Mouse (Mus musculus): ENCODE results near the gene Ereg. TPM values are rescaled to one million over a fixed set of nuclear protein-coding genes. Genes with fewer than 3 reads are reported as not detected.

Ereg gene
- not detected for polyA plus RNA-seq (2017; shearing (Covaris generic))

DNA sequence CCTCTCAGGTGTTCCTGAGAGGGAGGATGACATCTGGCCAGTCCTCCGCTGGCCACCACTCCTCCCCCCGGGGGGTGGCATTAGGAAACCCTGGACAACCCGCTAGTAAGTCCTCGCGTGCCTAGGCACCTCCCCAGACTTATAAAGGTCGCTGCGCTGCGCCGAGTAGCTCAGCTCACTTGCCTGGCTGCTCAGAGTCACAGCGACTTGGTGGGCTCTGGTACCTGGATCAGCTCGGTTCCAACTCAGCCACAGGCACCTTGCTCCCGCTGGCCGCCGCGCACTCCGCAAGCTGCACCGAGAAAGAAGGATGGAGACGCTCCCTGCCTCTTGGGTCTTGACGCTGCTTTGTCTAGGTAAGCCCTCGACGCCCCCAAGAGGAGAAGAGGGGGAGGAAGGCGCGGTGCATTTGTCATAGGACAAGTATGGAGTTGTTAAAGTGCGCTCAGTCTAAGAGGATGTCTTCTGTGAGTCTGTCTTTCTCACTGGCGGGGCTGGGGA, at the start of gene Ereg:
Ereg (plus strand) TSS at position 173 of the 501 bp plus-strand sequence.

GRCm38 (mm10) chr5:91027164-91027563, 47.3 kb upstream of the Ereg start, which contains the start of gene Epgn:
TSS of gene Epgn (plus strand) at chr5:91027464.

DNA sequence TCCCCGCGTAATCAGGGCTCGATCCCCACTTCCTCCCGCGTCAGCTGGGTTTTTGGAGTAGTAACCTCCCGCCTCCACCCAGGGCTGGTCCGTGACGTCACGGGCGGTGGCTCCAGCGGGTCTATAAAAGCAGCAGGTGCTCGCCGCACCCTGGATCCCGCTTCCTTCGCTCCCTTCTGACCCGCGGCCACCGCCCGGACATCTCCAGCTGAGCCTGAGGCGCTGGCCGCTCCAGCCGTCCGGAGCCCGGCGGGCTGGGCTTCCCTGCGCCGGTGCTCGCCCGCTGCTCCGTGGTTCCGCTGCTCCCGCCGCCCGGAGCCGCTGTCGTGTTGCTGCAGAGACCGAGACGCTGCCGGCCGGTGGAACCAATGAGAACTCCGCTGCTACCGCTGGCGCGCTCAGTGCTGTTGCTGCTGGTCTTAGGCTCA, 65.0 kb downstream of the Ereg start, which contains the start of gene Areg:
Areg (plus strand) TSS at position 154 of the 428 bp plus-strand sequence.

Other genes with a start within 250 kb of the Ereg start
- not detected for gene Cxcl1, start 183.4 kb upstream of the Ereg start, polyA plus RNA-seq (2017; shearing (Covaris generic))
- not detected for gene Cxcl2, start 170.8 kb upstream of the Ereg start, polyA plus RNA-seq (2017; shearing (Covaris generic))
- gene Mthfd2l, start 143.5 kb upstream of the Ereg start, polyA plus RNA-seq (2017; shearing (Covaris generic)), result 3.3 TPM
- 0.35 TPM for gene Epgn, start 47.2 kb upstream of the Ereg start, polyA plus RNA-seq (2017; shearing (Covaris generic))
- 55.5 TPM for gene Areg, start 65.0 kb downstream of the Ereg start, polyA plus RNA-seq (2017; shearing (Covaris generic))